Mouse (Mus musculus): ENCODE results near the gene Sept4.

Gene Sept4

DNA sequence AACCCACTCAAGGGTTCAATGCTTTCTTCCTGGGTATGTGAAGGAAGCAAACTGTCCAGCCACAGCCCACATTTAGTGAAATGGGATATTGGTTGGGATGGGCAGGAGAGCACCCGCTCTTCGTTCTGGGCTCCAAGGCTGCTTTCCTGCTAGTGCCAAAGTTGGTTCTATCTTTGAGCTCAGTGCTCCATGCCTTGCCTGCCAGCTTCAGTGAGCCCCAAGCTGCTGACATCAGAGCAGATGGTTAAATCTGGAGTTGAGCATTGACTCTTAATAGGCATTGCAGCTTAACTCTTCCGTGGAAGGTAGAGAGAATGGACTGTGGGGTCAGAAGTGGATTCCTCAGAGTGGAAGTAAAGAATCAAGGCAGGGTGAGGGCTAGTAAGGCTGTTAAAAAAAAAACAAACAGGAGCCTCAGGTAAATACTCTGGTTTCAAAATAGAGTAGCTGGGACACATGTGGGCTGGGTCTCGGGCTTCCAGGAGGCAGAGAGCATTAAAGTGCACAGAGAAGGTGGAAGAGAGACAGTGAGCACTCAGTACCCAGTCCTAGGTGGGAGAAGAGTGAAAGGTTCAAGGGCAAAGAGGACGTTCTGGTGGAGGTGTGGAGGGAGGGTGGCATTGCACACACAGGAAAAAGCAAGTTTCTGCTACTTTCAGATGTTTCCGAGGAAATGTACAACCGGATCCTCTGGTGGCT lies at the start of gene Sept4:
Sept4 (plus strand) TSS at position 649 of the 699 bp plus-strand sequence.
- no peak for DNase-seq

DNA sequence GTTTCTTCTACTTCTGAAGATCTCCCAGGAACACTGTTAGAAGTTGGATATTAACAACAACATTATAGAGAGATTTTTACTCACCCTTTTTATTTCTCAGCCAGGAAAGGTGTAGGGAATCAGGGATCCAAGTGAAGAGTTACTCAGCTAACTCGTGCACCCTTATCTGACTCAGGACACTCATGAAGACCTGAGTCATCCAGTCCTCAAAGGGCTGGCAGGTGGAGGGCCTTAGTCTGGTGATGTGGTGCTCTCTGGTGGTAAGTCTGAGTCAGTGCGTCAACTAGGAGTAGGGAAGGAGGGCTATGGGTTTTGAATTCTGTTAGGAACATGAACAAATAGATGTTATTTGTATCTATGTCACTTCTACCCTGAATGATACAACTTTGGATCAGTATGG lies 49.4 kb upstream of the Sept4 start:
- DNase-seq, result peak; percentile 22 to 39

DNA sequence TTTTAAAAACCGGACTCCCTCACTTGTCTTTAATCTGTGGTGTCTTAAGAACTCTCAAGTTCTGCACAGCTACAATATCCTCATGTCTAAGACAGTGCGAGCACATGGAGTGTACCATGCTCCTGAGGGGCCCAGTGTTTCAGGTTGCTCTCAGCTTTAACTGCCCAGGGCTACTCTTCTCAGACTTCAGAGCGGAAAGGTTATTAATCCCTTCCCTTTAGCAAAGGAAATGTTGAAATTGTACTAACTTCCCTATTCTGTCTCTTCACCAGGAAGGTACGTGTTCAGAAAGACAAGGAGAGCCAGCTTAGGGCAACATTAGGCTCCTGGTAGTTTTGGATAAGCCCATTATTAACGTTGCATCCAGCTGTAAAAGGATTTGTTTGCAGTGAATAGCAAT lies 45.2 kb upstream of the Sept4 start:
- no peak for DNase-seq

DNA sequence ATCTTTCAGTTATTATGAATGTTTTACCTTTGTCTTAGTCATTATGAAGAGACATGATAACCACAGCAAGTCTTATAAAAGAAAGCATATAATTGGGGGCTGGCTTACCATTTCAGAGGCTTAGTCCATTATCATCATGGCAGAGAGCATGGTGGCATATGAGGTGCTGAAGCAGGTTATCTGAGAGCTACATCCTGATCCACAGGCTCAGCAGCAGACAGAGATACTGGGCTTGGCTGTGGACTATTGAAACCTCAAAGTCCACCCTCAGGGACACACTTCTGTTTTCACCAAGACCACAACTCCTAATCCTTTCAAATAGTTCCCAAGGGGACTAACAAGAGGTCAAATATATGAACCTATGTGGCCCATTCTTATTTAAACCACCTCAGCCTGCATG lies 44.7 kb upstream of the Sept4 start:
- DNase-seq, result no peak

DNA sequence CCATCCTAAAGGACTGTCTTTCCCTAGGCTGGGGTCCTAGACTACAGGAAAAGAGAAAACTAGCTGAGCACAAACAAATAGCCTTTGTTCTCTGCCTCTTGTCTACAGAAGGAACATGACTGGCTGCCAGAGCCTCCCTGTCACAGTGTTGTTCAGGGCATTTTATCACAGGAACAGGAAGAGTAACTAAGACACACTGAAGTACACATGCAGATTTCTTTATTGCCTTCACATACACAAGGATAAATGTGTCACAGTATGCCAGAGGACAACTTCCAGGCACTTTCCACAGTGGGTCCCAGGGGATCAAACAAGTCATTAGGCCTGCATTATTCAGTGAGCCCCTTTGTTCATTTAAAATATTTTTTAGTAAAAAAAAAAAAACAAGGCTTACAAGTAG lies 43.9 kb upstream of the Sept4 start:
- no peak for DNase-seq

DNA sequence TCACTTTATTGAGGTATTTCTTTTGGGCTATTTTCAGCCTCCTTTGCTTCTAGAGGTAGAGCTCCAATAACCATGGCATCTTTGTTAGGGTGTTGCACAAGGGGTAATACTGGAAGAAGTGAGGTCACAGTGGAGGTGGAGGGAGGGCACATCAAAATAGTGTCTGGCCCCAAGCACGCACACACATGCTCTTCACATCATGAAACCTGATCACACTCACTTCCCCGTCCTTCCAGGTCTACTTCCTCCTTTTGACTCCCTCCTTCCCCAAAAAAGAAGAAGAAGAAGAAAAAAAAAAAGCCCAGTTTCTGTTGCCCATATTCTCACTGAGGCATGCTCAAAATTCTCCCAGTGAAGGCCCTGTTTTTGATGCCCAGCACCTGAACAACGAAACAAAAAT lies 41.3 kb upstream of the Sept4 start:
- no peak for DNase-seq

DNA sequence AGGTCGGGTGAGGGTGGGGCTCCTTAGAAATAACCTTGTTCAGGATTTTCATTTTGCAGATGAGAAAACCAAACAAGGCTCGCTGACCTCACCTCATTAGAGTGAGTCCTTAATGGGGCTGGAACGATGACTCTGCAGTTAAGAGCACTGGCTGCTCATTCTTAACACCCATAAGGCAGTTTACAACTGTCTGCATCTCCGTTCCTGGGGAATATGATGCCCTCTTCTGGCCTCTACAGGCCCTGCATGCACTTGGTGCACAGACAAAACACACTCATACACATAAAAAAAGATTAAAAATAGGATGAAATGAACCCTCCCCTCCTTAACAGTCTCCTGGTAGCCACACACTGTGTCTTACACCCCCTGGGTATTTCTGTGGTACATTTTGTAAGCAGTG lies 40.7 kb upstream of the Sept4 start:
- peak; percentile 19 to 24 for DNase-seq

DNA sequence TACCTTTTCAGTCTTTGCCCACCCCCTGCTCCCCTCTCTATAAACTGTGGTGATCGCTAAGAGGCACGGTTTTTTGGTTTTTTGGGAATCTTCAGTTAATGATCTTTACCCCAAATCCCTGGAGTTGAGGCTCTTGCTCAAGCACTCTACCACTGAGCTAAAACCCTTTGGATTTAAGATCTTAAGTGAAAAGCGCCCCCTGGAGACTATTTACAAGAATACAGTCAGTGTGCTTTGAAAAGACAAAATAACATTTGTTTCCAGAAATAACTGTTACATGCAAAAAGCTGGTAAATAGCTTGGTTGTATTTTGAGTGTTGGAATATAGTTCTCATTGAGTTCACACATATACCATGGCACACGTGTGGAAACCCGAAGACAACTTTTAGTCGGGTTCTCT lies 37.0 kb upstream of the Sept4 start:
- DNase-seq, result no peak

DNA sequence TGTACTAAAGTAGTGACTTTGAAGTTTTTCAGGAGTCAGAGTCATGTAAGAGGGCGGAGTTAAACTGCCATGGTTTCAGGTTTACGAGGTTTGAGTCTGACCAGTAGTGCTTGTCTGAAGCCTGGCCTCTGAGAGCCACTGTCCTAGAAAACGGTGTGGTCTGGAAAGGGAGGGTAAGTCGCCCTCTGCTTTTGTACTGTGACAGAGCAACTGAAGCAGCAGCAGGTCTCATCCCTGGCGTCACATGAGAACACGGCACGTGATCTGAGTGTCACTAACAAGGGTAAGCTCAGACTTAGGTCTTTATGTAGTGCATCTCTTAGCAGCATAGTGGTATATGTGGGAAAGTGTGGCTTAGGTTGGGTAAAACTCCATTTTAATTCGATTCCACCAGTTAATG lies 26.4 kb upstream of the Sept4 start:
- DNase-seq, result peak; percentile 7 to 16

DNA sequence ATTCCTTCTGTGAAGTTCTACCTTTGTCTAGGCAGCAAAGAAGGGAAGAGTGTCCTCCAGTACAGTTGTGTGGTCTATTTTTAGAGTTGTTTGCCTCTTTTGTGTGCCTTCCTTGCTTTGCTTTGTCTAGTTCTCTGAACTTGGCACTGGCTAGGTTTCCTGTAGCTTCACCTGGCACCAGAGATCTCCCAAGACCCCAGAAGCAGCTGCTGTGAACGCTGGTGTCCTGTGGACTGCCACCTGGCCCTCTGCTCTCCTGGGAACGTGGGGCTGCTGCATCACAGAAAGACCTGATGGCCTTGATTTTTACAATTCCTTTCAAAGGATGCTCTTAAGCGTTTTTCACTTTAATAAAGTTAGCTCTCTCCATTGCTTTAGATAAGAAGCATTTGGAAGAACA lies 25.8 kb upstream of the Sept4 start:
- no peak for DNase-seq

DNA sequence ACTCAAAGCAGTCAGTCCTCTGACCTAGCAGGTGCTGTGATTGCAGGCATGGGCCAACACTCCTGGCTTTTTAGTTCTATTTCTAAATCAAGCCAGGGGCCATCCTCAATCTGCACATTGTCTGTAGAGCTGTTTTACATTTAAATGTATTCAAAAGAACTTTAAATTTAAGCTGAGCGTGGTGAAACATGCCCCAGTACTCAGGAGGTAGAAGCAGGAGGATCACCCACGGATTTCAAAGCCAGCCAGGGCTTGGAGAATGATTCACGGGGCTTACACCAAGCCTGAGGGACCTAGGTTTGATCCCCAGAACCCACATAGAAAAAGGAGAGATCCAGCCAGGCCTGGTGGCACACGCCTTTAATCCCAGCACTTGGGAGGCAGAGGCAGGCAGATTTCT lies 15.4 kb upstream of the Sept4 start:
- DNase-seq, result no peak

DNA sequence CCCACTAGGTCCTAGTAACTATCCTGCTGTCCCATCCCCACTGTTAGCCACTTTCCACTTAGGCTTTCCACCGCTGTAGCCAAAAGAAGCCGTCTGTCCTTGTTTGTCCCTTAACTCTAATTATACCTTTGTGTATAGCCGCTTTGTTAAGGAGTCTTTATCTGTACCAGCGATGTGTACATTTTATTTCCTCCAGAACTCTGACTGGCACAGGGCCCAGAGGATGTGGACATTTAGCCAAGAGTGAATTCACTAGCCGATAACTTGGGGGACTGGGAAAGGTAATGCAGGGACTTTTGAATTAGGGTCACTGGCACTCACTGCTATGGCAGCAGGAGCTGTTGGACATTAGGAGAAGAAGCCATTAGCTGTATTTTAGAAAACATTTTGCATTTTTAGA lies 14.3 kb upstream of the Sept4 start:
- DNase-seq, result no peak

DNA sequence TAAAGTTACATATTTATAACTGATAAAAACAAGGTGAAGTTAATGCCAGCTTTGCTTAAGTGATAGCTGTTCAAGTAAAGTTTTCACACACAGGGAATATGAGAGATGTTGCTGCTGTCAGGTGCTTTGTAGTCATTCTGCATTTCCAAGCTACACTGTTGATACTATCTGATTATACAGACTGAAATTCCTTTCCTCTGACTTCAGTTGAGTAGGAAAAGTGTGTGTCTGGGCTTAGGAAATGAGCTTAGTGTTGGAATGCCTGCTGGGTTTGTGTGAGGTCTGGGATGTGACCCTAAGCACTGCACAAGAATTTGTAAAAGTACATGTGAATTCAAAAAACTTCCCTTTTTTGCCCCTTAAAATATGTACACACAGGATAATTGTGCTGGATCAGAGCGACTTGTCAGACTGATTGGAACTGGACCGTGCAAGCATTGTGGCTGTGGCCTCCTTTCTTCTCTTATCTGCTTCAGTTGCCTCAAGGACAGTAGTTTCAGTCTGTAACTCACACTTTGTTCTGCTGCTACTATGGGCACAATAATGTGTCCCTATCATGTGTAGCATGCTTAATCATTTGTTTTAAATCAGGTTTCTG lies 13.5 kb upstream of the Sept4 start:
- no peak for DNase-seq

DNA sequence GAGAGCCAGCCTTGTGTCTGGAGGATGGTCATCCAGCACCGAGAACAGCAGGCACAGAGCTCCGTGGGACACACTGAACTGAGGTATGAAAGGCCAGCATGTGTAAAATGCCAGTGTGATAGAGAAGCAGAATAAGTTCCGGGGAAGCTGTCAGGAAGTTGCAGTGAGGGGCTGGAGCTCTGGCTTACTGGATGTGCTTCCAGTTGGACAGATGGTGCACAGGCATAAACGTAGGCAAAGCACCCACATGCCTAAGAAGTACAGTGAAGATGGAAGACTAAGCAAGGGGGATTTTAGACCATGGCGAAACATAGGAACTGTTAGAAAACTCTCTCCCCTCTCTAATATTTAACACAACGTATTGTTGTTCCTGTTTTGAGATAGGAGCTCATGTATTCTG lies 7.5 kb upstream of the Sept4 start:
- DNase-seq, result no peak

DNA sequence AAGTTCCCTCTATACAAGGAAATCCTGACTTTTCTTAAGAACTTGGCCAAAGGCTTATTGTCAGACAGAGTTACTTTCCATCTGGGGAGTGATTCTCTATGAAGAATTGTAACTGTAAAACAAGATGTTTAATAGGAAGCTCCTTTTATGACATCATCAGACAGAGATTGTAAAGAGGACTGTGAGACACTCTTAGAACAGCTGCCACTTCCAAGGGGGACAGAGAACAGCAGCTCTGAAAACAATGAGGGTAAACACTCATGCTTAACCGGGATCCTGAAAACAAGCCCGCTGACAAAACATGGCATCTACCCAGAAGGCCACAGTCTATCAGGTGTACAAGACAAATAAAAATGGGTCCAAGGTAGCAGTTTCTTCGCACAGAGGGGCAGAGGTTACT lies 2.2 kb upstream of the Sept4 start, which contains the start of gene Gm11492:
Gm11492 (plus strand) TSS at position 153 of the 400 bp plus-strand sequence.
- DNase-seq, result no peak

DNA sequence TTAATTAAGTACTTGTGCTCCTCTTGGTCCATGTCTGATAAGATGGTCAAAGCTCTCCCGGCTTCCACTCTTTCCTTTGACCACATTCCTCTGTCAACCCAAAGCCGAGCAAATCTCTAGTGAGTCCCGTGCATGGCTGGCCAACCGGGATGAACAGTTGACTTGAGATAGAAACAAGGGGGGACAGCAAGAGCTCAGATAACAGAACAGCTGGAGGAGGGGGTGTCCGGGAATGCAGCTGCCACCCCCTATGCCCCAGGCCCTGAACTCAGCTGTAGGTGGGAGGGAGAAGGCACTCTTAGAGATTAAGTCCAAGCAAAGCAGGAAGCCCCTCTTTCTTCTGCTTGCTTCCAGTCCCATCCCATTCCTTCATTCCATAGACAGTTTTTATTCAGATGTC lies 2.0 kb downstream of the Sept4 start:
- peak in 1 of 2 experiments; percentile 16 for DNase-seq

DNA sequence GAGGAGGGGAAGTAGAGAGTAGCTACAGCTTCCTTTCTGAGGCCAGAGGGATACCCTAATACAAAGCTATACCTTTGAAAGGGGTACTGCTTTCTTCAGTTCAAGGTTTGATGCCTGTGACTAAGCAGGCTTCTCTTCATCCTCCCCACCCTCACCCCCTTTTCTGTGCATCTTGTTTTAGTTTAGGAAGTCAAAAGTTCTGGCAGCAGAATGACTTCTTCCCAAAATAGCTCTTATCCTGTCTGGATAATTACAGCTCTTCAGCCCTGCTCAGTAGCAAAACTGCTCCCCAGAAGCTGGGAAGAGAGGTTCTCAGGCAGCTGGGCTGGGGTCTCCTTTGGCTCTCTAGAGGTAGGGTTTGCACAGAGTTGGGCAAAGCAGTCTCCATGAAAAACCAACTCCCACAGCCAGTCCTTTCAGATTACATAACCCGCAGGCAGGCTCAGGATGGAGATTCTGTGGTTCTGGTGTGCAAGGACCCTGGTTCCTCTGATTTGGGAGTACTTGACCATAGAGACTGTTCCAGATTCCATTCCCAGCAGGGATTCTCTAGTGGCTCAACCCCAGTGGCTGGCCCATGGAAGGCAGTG lies 2.8 kb downstream of the Sept4 start:
- no peak for DNase-seq

DNA sequence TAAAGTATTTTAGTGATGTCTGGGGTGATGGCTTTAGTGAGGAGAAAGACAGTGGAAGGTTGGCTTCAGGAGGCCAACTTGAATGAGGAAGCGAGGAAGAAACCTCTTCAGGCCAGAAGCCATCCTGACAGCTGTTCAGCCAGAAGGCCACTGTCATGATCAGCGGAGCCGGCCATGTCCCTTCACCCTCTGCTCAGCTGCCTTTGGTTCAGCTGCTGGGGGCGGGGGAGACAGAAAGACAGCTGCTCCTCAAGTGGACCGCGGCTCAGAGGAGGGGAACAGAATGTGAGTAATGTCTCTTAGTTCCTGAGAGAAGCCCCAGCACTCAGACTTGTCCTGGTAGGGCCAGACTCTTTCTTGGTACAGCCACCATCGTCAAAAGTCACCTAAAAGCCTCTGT lies 5.0 kb downstream of the Sept4 start:
- peak in 1 of 2 experiments; percentile 45 for DNase-seq

DNA sequence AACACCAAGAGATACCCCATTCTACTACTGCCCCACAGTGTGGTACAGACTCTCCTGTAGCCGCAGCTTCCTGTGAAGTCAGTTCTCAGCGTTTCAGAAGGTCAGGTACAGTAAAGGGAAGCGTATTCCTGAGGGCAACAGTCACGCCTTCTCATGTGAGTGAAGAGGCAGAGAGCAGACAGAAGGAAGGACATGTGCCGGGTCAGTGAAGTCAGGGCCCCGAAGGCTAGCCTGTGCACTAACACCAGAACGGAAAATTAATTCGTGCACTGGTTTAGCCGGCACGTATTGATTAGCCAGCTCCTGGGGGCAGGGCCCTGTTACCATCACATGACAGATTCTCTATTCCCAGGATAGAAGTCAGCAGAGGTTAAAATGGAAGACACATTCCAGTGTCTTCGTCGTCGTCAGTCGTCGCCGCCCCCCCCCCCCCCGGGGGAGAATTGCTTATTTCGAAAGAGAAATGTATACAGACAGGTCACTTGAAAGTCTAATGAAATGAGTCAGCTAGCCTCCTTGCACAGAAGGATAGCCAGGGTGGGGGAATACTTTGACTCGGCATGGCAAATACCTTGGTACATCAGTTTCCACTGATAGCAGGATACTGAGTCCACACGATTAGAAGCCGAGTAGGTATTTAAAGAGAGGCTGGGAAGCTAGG lies 5.9 kb downstream of the Sept4 start:
- DNase-seq, result no peak

DNA sequence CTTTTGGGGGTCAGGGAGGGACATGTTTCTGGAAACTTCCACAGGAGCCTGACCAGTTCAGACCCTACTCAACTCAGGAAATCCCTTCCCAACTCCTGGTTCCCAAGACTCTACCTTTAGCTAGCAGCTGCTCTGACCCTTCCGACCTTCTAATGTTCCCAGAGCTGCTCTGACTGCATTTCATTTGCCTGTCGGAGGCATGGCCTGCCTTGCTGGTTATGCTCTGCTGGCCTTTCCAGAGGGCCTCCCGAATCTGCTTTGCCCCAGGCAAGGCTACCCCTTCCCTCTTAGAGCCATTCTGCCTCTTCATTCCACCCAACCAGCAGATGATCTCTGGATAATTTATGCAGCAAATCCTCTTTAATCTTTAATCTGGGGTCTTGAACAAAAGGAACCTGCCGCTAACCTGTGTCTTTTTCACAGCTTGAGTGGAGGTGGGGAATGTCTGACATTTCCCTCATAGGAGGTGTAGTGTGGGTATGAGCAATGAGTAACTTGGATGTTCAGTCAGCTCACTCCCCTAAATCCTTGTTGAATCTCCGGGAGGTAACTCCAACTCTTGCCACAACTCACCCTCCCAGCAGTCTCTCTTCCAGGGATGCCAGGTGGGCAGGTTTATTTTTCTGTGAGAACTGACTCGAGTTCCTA lies 9.0 kb downstream of the Sept4 start:
- peak; percentile 58 to 73 for DNase-seq

DNA sequence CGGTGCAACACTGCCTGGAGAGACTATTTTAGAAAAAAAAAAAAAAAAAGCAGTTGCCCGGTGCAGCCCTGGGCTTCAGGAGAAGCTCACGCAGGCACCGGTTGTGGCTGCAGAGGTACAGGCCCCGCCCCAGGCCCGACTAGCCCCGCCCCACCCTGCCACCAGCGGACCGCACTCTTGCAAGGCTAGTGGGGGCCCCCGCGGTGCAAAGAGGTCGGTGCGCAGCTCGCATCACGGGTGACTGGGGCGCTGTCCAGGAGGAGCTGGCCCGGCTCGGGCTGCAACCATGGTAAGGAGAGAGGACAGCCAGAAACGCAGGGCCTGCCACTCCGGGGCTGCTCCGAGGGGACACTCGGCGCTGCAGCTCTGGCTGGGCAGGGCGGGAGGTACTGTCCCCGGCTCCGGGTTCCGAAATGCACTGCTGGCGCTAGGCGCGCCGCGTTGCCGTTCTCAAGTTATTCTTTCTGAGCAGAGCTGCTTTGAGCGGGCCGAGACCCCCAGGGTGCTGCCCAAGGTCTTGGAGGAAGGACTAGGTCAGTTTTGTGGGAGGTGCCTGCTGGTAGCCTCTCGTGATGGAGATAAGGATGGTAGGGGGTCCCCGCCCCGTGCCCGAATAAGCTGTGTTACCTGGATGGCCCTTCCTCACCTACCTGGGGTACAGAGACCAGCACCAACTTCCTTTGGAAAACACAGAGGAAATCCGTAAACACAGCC lies 9.7 kb downstream of the Sept4 start:
- DNase-seq, result peak; percentile 83 to 89

DNA sequence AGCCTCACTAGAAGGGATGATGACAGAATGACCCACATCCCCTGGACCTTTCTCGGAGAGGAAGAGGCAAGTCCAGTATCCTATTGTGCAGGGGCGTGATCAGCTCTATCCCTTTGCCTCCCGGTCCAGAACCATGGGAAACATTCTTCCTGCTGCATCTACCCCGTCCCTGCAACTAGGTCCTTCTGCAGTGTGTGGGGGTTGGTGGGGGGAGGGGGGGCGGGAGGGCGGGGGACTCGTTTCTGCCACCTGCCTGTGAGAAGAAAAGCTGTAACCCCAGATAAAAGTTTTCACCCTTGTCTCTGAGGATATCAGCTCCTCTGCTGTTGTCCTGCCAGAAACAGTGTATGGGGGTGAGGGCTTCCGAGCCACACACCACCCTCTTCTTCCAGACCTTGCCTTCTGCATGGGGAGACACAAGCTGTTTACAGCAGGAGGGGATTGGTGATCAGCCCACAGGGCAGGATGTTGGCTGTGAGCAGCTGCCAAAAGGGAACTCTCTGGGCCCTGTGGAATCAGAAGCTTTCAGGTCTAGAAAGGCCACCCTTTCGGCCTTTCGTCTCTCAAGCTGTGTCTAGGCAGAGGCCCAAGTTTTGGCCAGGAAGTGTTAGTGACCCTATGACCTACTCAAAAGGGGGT lies 10.4 kb downstream of the Sept4 start:
- DNase-seq, result peak; percentile 37 to 45

All from kidney, postnatal 4 days (tissue).